Mouse (Mus musculus): ENCODE measurements around the gene Tmem126b.

Tmem126b gene

GRCm38 (mm10) chr7:90426020-90427001 is 49.5 kb downstream of the Tmem126b start, which contains the start of gene Ccdc89:
TSS of gene Ccdc89 (plus strand) at chr7:90426577.
- DNase-seq (ENCODE audit: low read depth) = peak; percentile 57
